Mouse (Mus musculus) retina, postnatal 7 days (tissue): Measurements from ENCODE around the gene Tspan3.
A peak's percentile ranks its signal among the peaks of the same experiment; 100 is the strongest.

Experiments
- DNase-seq: peaks from one replicate; pipeline ENCODE4 v3.0.0-alpha.2; 2012; ENCODE audit warnings: low read depth, low spot score

The Tspan3 gene

GRCm38 (mm10) chr9:56158077-56158476 lies 7.2 kb downstream of the Tspan3 start:
- DNase-seq: no peak

- DNase-seq: no peak
Observed at GRCm38 (mm10) chr9:56154572-56154971, 10.7 kb downstream of the Tspan3 start.

GRCm38 (mm10) chr9:56152482-56153007 lies 12.7 kb downstream of the Tspan3 start:
- no peak for DNase-seq

- no peak for DNase-seq
Observed at GRCm38 (mm10) chr9:56151745-56152481, 13.4 kb downstream of the Tspan3 start.

GRCm38 (mm10) chr9:56146326-56146923 lies 18.9 kb downstream of the Tspan3 start:
- no peak for DNase-seq

GRCm38 (mm10) chr9:56144366-56145003 lies 20.8 kb downstream of the Tspan3 start:
- no peak for DNase-seq

GRCm38 (mm10) chr9:56141776-56142175 lies 23.5 kb downstream of the Tspan3 start:
- no peak for DNase-seq

GRCm38 (mm10) chr9:56135590-56136197 lies 29.6 kb downstream of the Tspan3 start:
- no peak for DNase-seq

GRCm38 (mm10) chr9:56134614-56135013 lies 30.7 kb downstream of the Tspan3 start:
- no peak for DNase-seq

GRCm38 (mm10) chr9:56133970-56134369 lies 31.3 kb downstream of the Tspan3 start:
- DNase-seq: no peak

- no peak for DNase-seq
Observed at GRCm38 (mm10) chr9:56131813-56132525, 33.3 kb downstream of the Tspan3 start.

- DNase-seq: no peak
Observed at GRCm38 (mm10) chr9:56130536-56130935, 34.7 kb downstream of the Tspan3 start.

- no peak for DNase-seq
Observed at GRCm38 (mm10) chr9:56129951-56130350, 35.3 kb downstream of the Tspan3 start.

GRCm38 (mm10) chr9:56128331-56128730 lies 36.9 kb downstream of the Tspan3 start:
- DNase-seq: no peak

- no peak for DNase-seq
Observed at GRCm38 (mm10) chr9:56126453-56127173, 38.7 kb downstream of the Tspan3 start.

- DNase-seq: no peak
Observed at GRCm38 (mm10) chr9:56124561-56124960, 40.7 kb downstream of the Tspan3 start.

GRCm38 (mm10) chr9:56123613-56124012 lies 41.7 kb downstream of the Tspan3 start:
- DNase-seq: no peak

- DNase-seq: no peak
Observed at GRCm38 (mm10) chr9:56122973-56123372, 42.3 kb downstream of the Tspan3 start.

- DNase-seq: peak; percentile 24
Observed at GRCm38 (mm10) chr9:56121097-56121496, 44.2 kb downstream of the Tspan3 start.

GRCm38 (mm10) chr9:56119651-56120050 lies 45.6 kb downstream of the Tspan3 start:
- no peak for DNase-seq

- peak; percentile 87 for DNase-seq
Observed at GRCm38 (mm10) chr9:56118582-56118981, 46.7 kb downstream of the Tspan3 start.
